Mouse (Mus musculus) forebrain, embryonic 16.5 days (tissue): ENCODE data around the gene Dut. TPM values are rescaled to one million over a fixed set of nuclear protein-coding genes. Genes with fewer than 3 reads are reported as not detected.
"Not testable (repeated sequence)": the region's sequence is repeated elsewhere in the genome, so short reads cannot be mapped to it uniquely, and the experiment has no call there.

Experiments used
- ATAC-seq: fragments of 200-750 bp; cut with Nextera tagmentation; 2 replicates; pipeline ENCODE4 v1.8.0; 2017; ENCODE audit warnings: mild to moderate bottlenecking, moderate library complexity
- H3K27ac ChIP-seq: fragments of 300-500 bp; sonication (generic); 2 replicates; pipeline ENCODE4 v1.5.1; 2014; ENCODE audit warnings: low read length, control low read depth
- H3K27me3 ChIP-seq: fragments of 300-500 bp; sonication (generic); replicated peaks from 2 replicates; pipeline ENCODE4 v1.6.1; 2014; ENCODE audit warnings: low read length; ENCODE audit not compliant: control insufficient read depth, insufficient read depth
- H3K36me3 ChIP-seq: fragments of 300-500 bp; sonication (generic); 2 replicates; pipeline ENCODE4 v1.6.1; 2014; ENCODE audit not compliant: control insufficient read depth, insufficient read depth
- H3K4me1 ChIP-seq: fragments of 300-500 bp; sonication (generic); replicated peaks from 2 replicates; pipeline ENCODE4 v1.6.1; 2014; ENCODE audit warnings: low read length; ENCODE audit not compliant: control insufficient read depth, insufficient read depth
- H3K4me2 ChIP-seq: fragments of 300-500 bp; sonication (generic); 2 replicates; pipeline ENCODE4 v1.6.1; 2014; ENCODE audit warnings: mild to moderate bottlenecking, low read length, control low read depth
- H3K4me3 ChIP-seq: fragments of 300-500 bp; sonication (generic); replicated peaks from 2 replicates; pipeline ENCODE4 v1.5.1; 2014; ENCODE audit warnings: mild to moderate bottlenecking, low read length, control low read depth
- H3K9ac ChIP-seq: fragments of 300-500 bp; sonication (generic); replicated peaks from 2 replicates; pipeline ENCODE4 v1.6.1; 2014; ENCODE audit warnings: low read depth, low read length, control low read depth
- H3K9me3 ChIP-seq: fragments of 300-500 bp; sonication (generic); 2 replicates; pipeline ENCODE4 v1.6.1; 2016; ENCODE audit warnings: low read length; ENCODE audit not compliant: control insufficient read depth
- WGBS: fragments of 180-500 bp; shearing (Covaris S2); extraction: QIAGEN DNeasy Blood & Tissue Kit; methylation state at CpG from one replicate; pipeline ENCODE4 v1.1.7; 2014; 5-methylcytosine and 5-hydroxymethylcytosine counted together
- polyA plus RNA-seq: library from polyadenylated mRNA; unstranded; fragments of >200 nt; fragmentation: Nextera tagmentation; extraction: Ambion mirVana; gene quantifications from 2 replicates; pipeline ENCODE4 v1.2.1, GENCODE M21; 2015

Dut gene
- polyA plus RNA-seq, 1 experiment from 2014 or later: 87.9 TPM

GRCm38 (mm10) chr2:125263753-125264152, 16.8 kb downstream of the Dut start:
- peaks cover 4% of the 10 kb centered on the region for H3K4me1 ChIP-seq
- no peak overlapping the region for H3K4me3 ChIP-seq
- no peak overlapping the region for H3K9ac ChIP-seq
- H3K27me3 ChIP-seq: no peaks in the 10 kb centered on the region
- no peaks in the 10 kb centered on the region for H3K36me3 ChIP-seq
- 20% methylated on average over 9 of the region's 9 CpGs for WGBS
- H3K9me3 ChIP-seq: no peaks in the 10 kb centered on the region
- no peak overlapping the region for H3K27ac ChIP-seq
- H3K4me2 ChIP-seq: no peak overlapping the region
- ATAC-seq: no peak

GRCm38 (mm10) chr2:125268876-125269275, 21.9 kb downstream of the Dut start:
- Histone ChIP-seq H3K4me2 (no peak overlapping the region), H3K4me3 (no peak overlapping the region), H3K9ac (no peak overlapping the region), H3K36me3 (no peaks in the 10 kb centered on the region), H3K9me3 (0 out of 2 replicates have a peak, but pooled peaks cover 2% of the 10 kb centered on the region), H3K4me1 (peaks cover 4% of the 10 kb centered on the region), H3K27ac (no peak overlapping the region), H3K27me3 (no peaks in the 10 kb centered on the region)
- ATAC-seq: no peak
- WGBS: 80% methylated on average over 1 of the region's 1 CpGs

GRCm38 (mm10) chr2:125275617-125276016, 28.6 kb downstream of the Dut start:
- no peaks in the 10 kb centered on the region for H3K36me3 ChIP-seq

GRCm38 (mm10) chr2:125276692-125277091, 29.7 kb downstream of the Dut start:
- WGBS: 91% methylated on average over 5 of the region's 5 CpGs
- no peaks in the 10 kb centered on the region for H3K4me1 ChIP-seq
- H3K9ac ChIP-seq: no peak overlapping the region
- H3K4me3 ChIP-seq: no peak overlapping the region
- no peak overlapping the region for H3K27ac ChIP-seq
- no peaks in the 10 kb centered on the region for H3K27me3 ChIP-seq
- 0 out of 2 replicates have a peak, but pooled peaks cover under 1% of the 10 kb centered on the region for H3K9me3 ChIP-seq
- no peaks in the 10 kb centered on the region for H3K36me3 ChIP-seq
- H3K4me2 ChIP-seq: no peak overlapping the region
- no peak for ATAC-seq

More at GRCm38 (mm10) chr2:125275617-125276016, 28.6 kb downstream of the Dut start:
- no peak overlapping the region for H3K4me2 ChIP-seq
- 68% methylated on average over 5 of the region's 5 CpGs for WGBS
- H3K4me3 ChIP-seq: no peak overlapping the region
- no peaks in the 10 kb centered on the region for H3K4me1 ChIP-seq
- ATAC-seq: no peak
- H3K9me3 ChIP-seq: 0 out of 2 replicates have a peak, but pooled peaks cover 2% of the 10 kb centered on the region
- H3K27ac ChIP-seq: no peak overlapping the region
- H3K9ac ChIP-seq: no peak overlapping the region
- H3K27me3 ChIP-seq: no peaks in the 10 kb centered on the region

- no peak for ATAC-seq
- Histone ChIP-seq H3K4me2 (no peak overlapping the region), H3K36me3 (no peaks in the 10 kb centered on the region), H3K27me3 (no peaks in the 10 kb centered on the region), H3K9me3 (no peaks in the 10 kb centered on the region), H3K27ac (no peak overlapping the region), H3K4me1 (no peaks in the 10 kb centered on the region), H3K9ac (no peak overlapping the region), H3K4me3 (no peak overlapping the region)
- 79% methylated on average over 7 of the region's 7 CpGs for WGBS
These were observed 31.5 kb downstream of the Dut start for GRCm38 (mm10) chr2:125278474-125278873.

GRCm38 (mm10) chr2:125279995-125280394, 33.0 kb downstream of the Dut start:
- WGBS: 92% methylated on average over 9 of the region's 9 CpGs
- ATAC-seq, H3K36me3 ChIP-seq, H3K4me1 ChIP-seq, H3K9me3 ChIP-seq, H3K4me3 ChIP-seq, H3K9ac ChIP-seq, H3K27me3 ChIP-seq, H3K4me2 ChIP-seq, H3K27ac ChIP-seq: not testable (repeated sequence)

GRCm38 (mm10) chr2:125282334-125283206, 35.6 kb downstream of the Dut start:
- Histone ChIP-seq H3K4me1 (no peaks in the 10 kb centered on the region), H3K4me3 (no peak overlapping the region), H3K9ac (no peak overlapping the region), H3K4me2 (no peak overlapping the region), H3K36me3 (no peaks in the 10 kb centered on the region), H3K27me3 (no peaks in the 10 kb centered on the region), H3K9me3 (no peaks in the 10 kb centered on the region), H3K27ac (no peak overlapping the region)
- 82% methylated on average over 14 of the region's 14 CpGs for WGBS
- ATAC-seq: no peak

- H3K4me1 ChIP-seq: no peaks in the 10 kb centered on the region
- no peak overlapping the region for H3K9ac ChIP-seq
- no peaks in the 10 kb centered on the region for H3K36me3 ChIP-seq
- H3K9me3 ChIP-seq: no peaks in the 10 kb centered on the region
- no peak overlapping the region for H3K4me2 ChIP-seq
- no peak for ATAC-seq
- no peak overlapping the region for H3K27ac ChIP-seq
- H3K27me3 ChIP-seq: no peaks in the 10 kb centered on the region
- H3K4me3 ChIP-seq: no peak overlapping the region
- 54% methylated on average over 4 of the region's 4 CpGs for WGBS
These were observed 38.8 kb downstream of the Dut start for GRCm38 (mm10) chr2:125285777-125286176.

- no peaks in the 10 kb centered on the region for H3K4me1 ChIP-seq
- no peak; the same call in 1 of the 2 replicates for ATAC-seq
- H3K27me3 ChIP-seq: no peaks in the 10 kb centered on the region
- H3K4me2 ChIP-seq: no peak overlapping the region
- no peaks in the 10 kb centered on the region for H3K9me3 ChIP-seq
- no peak overlapping the region for H3K27ac ChIP-seq
- 47% methylated on average over 10 of the region's 10 CpGs for WGBS
- H3K36me3 ChIP-seq: no peaks in the 10 kb centered on the region
- H3K4me3 ChIP-seq: no peak overlapping the region
- H3K9ac ChIP-seq: no peak overlapping the region
These were observed 43.4 kb downstream of the Dut start for GRCm38 (mm10) chr2:125290197-125290965.
